Mouse (Mus musculus) stomach, postnatal 0 days (tissue): ENCODE data around the gene Tppp3. TPM values are rescaled to one million over a fixed set of nuclear protein-coding genes. Genes with fewer than 3 reads are reported as not detected.
A peak's percentile ranks its signal among the peaks of the same experiment; 100 is the strongest.

ENCODE experiments used
- ATAC-seq: fragments of 200-750 bp; cut with Nextera tagmentation; 2 replicates; pipeline ENCODE4 v1.8.0; 2017; ENCODE audit not compliant: low FRiP score, low TSS enrichment
- DNase-seq: peaks from one replicate; pipeline ENCODE4 v3.0.0-alpha.2; 2016; ENCODE audit warnings: low spot score
- H3K27ac ChIP-seq: fragments of 300-500 bp; sonication (generic); replicated peaks from 2 replicates; pipeline ENCODE4 v1.5.1; 2014; ENCODE audit warnings: mild to moderate bottlenecking, control low read depth
- H3K27me3 ChIP-seq: fragments of 300-500 bp; sonication (generic); 2 replicates; pipeline ENCODE4 v1.6.1; 2014; ENCODE audit warnings: low read length; ENCODE audit not compliant: control insufficient read depth, insufficient read depth
- H3K36me3 ChIP-seq: fragments of 300-500 bp; sonication (generic); 2 replicates; pipeline ENCODE4 v1.6.1; 2014; ENCODE audit warnings: low read length, mixed read lengths; ENCODE audit not compliant: control insufficient read depth, insufficient read depth
- H3K4me1 ChIP-seq: fragments of 300-500 bp; sonication (generic); replicated peaks from 2 replicates; pipeline ENCODE4 v1.6.1; 2014; ENCODE audit warnings: antibody characterized with exemption; ENCODE audit not compliant: control insufficient read depth, insufficient read depth
- H3K4me2 ChIP-seq: fragments of 300-500 bp; sonication (generic); replicated peaks from 2 replicates; pipeline ENCODE4 v1.6.1; 2014; ENCODE audit warnings: low read depth, mild to moderate bottlenecking, control low read depth, moderate library complexity
- H3K4me3 ChIP-seq: fragments of 300-500 bp; sonication (generic); 2 replicates; pipeline ENCODE4 v1.5.1; 2014; ENCODE audit warnings: low read depth, low read length, control low read depth
- H3K9ac ChIP-seq: fragments of 300-500 bp; sonication (generic); 2 replicates; pipeline ENCODE4 v1.6.1; 2014; ENCODE audit warnings: mild to moderate bottlenecking, low read length, control low read depth, mixed read lengths
- H3K9me3 ChIP-seq: fragments of 300-500 bp; sonication (generic); 2 replicates; pipeline ENCODE4 v1.6.1; 2016; ENCODE audit warnings: low read length; ENCODE audit not compliant: control insufficient read depth
- CTCF ChIP-seq: IDR thresholded peaks from 2 replicates; pipeline ENCODE4 v1.5.1; 2016; ENCODE audit warnings: antibody characterized with exemption, low read depth, mild to moderate bottlenecking, moderate library complexity
- EP300 ChIP-seq: optimal IDR thresholded peaks from 2 replicates; pipeline ENCODE3; 2016; ENCODE audit warnings: antibody characterized with exemption
- WGBS: fragments of 180-500 bp; shearing (Covaris S2); extraction: QIAGEN DNeasy Blood & Tissue Kit; methylation state at CpG from one replicate; pipeline ENCODE4 v1.1.7; 2014; 5-methylcytosine and 5-hydroxymethylcytosine counted together
- polyA plus RNA-seq: library from polyadenylated mRNA; unstranded; fragments of >200 nt; fragmentation: Nextera tagmentation; extraction: Ambion mirVana; gene quantifications from 2 replicates; pipeline ENCODE4 v1.2.1, GENCODE M21; 2015

Gene Tppp3
- polyA plus RNA-seq, 1 experiment from 2014 or later: 99.8 TPM

DNA sequence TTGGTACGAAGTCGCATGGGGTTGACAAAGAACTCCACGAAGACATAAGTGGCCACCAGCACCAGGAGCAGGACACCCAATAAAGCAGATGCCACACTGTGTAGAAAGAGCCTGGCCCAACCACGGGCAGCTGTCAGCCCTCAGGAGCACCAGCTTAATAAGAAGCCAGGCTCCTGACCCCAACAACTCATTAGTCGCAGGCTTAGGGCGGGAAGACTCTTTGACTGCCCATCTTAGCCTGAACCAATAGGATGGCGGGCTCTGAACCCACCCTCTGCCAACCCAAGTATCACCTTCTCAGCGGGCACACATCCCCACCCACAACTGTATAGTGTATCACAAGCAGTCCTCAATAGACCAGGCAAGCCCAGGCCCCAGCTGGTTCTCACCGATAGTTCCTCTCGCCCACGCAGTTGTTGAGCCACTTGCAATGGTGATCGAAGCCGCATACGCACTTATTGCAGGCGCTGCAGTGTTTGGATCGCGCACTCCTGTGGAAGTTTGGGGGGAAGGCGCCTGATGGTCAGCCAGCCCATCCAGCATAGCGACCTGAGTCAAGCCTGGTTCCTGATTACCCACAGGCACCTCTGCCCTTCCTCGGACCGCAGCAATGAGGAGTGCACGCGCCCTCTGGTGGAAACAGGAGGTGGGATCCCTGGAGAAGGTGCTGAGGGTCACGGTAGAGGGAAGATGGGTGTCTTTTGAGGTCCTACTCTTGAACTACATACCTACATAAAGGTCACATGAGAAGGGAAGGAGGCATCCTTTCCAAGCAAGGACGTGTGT lies 5.5 kb upstream of the Tppp3 start:
- no peak overlapping the region for H3K27ac ChIP-seq
- H3K36me3 ChIP-seq: peaks cover 14% of the 10 kb centered on the region
- ATAC-seq (no peak), DNase-seq (peak; percentile 69)
- no peaks in the 10 kb centered on the region for H3K9me3 ChIP-seq
- TF ChIP-seq EP300: no peak
- peak; percentile 94 for TF ChIP-seq CTCF
- no peaks in the 10 kb centered on the region for H3K27me3 ChIP-seq
- H3K4me1 ChIP-seq: no peaks in the 10 kb centered on the region; the same call in 1 of the 2 replicates
- H3K9ac ChIP-seq: no peak overlapping the region
- WGBS: 50% methylated on average over 25 of the region's 25 CpGs
- H3K4me3 ChIP-seq: no peak overlapping the region
- no peak overlapping the region for H3K4me2 ChIP-seq

DNA sequence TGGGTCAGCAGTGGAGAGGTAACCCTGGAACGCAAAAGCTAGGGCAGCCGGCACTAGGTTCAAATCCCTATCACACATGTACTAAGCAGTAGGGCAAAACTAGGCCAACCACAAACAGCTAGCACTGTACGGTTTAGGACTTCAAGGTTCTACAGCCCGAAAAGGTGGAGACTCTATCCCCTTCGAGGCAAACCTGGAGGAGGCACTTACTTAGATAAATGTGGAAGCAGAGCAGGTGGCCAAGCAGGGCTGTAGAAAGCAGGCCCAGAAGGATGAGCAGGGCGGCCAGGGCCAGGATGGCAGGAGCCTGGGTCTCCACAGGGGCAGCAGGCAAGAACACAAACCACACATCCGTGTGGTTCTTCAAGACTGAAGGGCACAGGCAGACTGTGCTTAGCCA lies 4.8 kb upstream of the Tppp3 start:
- TF ChIP-seq EP300 (no peak), CTCF (no peak)
- ATAC-seq (no peak), DNase-seq (no peak)
- no peak overlapping the region for H3K4me2 ChIP-seq
- WGBS: 96% methylated on average over 7 of the region's 7 CpGs
- no peaks in the 10 kb centered on the region for H3K27me3 ChIP-seq
- no peaks in the 10 kb centered on the region for H3K9me3 ChIP-seq
- H3K4me3 ChIP-seq: no peak overlapping the region
- no peaks in the 10 kb centered on the region; the same call in 1 of the 2 replicates for H3K4me1 ChIP-seq
- H3K27ac ChIP-seq: no peak overlapping the region
- H3K9ac ChIP-seq: no peak overlapping the region
- H3K36me3 ChIP-seq: peaks cover 12% of the 10 kb centered on the region

DNA sequence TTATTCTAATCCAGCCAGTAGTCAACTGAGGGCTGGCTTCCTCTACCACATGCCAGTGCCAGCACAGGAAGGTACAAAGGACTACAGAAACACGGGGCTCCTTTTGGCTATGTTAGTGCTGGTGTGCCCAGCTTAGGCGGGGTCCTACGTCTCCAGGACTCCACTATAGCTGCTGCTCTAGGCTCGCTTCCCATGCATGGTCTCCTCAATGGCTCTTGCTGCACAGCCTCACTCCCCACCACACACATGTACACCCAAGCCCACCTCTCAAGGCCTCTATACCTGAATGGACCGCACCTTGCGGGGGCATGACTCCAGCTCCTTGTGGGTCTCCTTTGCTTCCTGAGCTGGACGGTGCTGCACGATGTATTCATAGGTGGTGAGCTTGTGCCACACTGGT lies 4.4 kb upstream of the Tppp3 start:
- Histone ChIP-seq H3K9ac (no peak overlapping the region), H3K27me3 (no peaks in the 10 kb centered on the region), H3K4me3 (no peak overlapping the region), H3K4me2 (no peak overlapping the region), H3K9me3 (no peaks in the 10 kb centered on the region), H3K36me3 (peaks cover 12% of the 10 kb centered on the region), H3K4me1 (no peaks in the 10 kb centered on the region; the same call in 1 of the 2 replicates), H3K27ac (no peak overlapping the region)
- TF ChIP-seq CTCF (no peak), EP300 (no peak)
- ATAC-seq: no peak
- DNase-seq: no peak
- 93% methylated on average over 8 of the region's 8 CpGs for WGBS

DNA sequence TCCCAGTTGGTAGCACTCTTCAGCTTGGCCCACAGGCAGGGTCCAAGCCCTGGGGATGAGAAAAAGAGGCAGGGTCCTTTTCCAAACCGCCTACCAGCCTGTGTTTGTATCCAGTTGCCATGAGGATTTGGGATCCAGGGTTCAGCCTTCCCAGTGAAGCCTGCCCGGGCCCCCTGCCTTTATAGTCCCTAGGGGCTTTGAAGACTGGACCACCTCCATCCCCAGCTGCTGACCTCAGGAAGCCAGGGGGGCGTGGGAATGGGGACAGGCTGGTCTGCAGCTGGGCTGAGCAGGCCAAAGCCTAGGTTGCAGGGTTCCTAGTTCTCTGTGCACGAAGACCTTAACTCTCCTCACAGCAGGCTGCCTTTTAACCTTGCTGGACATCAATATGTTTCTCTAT lies 3.9 kb upstream of the Tppp3 start:
- ATAC-seq (no peak), DNase-seq (no peak)
- no peak for TF ChIP-seq EP300
- TF ChIP-seq CTCF: no peak
- peak overlapping the region; percentile 19; the same call in 1 of the 2 replicates for H3K27ac ChIP-seq
- H3K4me1 ChIP-seq: peaks cover under 1% of the 10 kb centered on the region; the same call in 1 of the 2 replicates
- WGBS: 68% methylated on average over 4 of the region's 4 CpGs
- H3K9ac ChIP-seq: no peak overlapping the region
- peaks cover 12% of the 10 kb centered on the region for H3K36me3 ChIP-seq
- H3K4me3 ChIP-seq: no peak overlapping the region
- H3K9me3 ChIP-seq: no peaks in the 10 kb centered on the region
- H3K4me2 ChIP-seq: no peak overlapping the region
- H3K27me3 ChIP-seq: no peaks in the 10 kb centered on the region

DNA sequence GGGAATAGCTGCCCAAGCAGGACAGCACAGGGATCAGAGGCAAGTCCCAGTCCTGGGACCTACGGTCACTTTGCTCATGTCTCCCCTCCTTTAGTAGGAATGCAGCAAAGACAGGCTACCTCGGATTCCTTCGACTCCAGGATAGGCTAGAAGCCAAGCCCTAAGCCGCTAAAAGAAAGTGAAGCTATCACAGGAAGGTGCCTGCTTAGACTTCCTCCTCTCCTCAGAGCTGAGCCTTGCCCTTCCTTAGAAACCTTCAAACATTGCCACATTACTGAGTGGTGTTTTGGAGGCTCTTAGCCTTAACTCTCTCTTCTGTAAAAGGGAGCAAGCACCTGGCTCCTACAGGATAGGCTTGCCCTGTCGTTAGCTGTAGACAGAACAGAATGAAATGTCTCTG lies 3.4 kb upstream of the Tppp3 start:
- WGBS: 20% methylated on average over 5 of the region's 5 CpGs
- DNase-seq (no peak), ATAC-seq (no peak)
- no peak for TF ChIP-seq CTCF
- no peak for TF ChIP-seq EP300
- H3K4me2 ChIP-seq: 0 out of 2 replicates have a peak overlapping the region, but pooled peaks have one; percentile 1
- H3K36me3 ChIP-seq: peaks cover 10% of the 10 kb centered on the region
- H3K9me3 ChIP-seq: no peaks in the 10 kb centered on the region
- H3K27ac ChIP-seq: peak overlapping the region; percentile 19
- H3K9ac ChIP-seq: no peak overlapping the region
- H3K4me3 ChIP-seq: no peak overlapping the region
- no peaks in the 10 kb centered on the region for H3K27me3 ChIP-seq
- H3K4me1 ChIP-seq: peaks cover 2% of the 10 kb centered on the region; the same call in 1 of the 2 replicates
